ENCODE assay signal across 26 mouse cellular contexts in the genomic region with DNA sequence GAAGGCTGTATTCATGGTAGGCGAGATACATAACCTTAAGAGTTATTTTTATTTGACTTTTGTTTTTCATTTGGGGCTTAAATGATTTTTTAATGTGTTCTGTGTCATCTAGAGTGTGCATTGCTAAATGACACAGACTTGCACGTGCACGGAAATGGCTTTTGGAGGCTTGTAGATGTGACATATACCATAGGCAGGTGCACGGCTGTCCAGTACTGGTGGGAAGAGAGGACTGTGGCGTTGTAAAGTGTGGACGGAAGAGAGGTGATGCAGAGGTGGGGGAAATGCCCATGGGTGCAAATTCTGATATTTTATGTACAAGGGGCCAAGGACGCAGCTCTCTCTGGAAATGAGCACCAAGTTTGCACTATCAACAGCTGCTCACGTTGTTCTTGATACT. TPM values are rescaled to one million over a fixed set of nuclear protein-coding genes. Genes with fewer than 3 reads are reported as not detected.
"Had no signal": no experiment of that assay in that cellular context is flagged by ENCODE, and none has a peak within 500 bp of the region (broad histone marks: within the 10 kb centered on the region; RNA-seq: fewer than 3 reads in every experiment).

No protein-coding gene starts in this region.

- DNase-seq: liver, embryonic 13.5 days; liver, postnatal 0 days; lung, adult 2 months; lung, postnatal 14 days; lung, postnatal 36 days; midbrain, embryonic 14.5 days; retina, postnatal 1 day; right cerebral cortex, adult 18-20 months; right cerebral cortex, postnatal 25 days; right cerebral cortex, postnatal 4 days; thymus, adult 18-20 months; thymus, postnatal 36 days had no signal

- H3K36me3 ChIP-seq: liver, embryonic 13.5 days; liver, embryonic 15.5 days; lung, embryonic 15.5 days; midbrain, embryonic 10.5 days; midbrain, embryonic 12.5 days; neural tube, embryonic 13.5 days; neural tube, embryonic 15.5 days had no signal

- H3K9me3 ChIP-seq: liver, embryonic 13.5 days; liver, embryonic 15.5 days; lung, embryonic 15.5 days; midbrain, embryonic 10.5 days; midbrain, embryonic 12.5 days; neural tube, embryonic 13.5 days; neural tube, embryonic 15.5 days had no signal

- H3K27ac ChIP-seq: liver, embryonic 13.5 days; liver, embryonic 15.5 days; lung, embryonic 15.5 days; midbrain, embryonic 10.5 days; midbrain, embryonic 12.5 days; neural tube, embryonic 13.5 days; neural tube, embryonic 15.5 days had no signal

- H3K4me2 ChIP-seq: lung, embryonic 15.5 days; midbrain, embryonic 12.5 days; neural tube, embryonic 13.5 days; neural tube, embryonic 15.5 days had no signal

- H3K9ac ChIP-seq: liver, embryonic 13.5 days; liver, embryonic 15.5 days; liver, postnatal 0 days; lung, embryonic 15.5 days; midbrain, embryonic 12.5 days; neural tube, embryonic 13.5 days; neural tube, embryonic 15.5 days had no signal

- ATAC-seq: liver, postnatal 0 days; lung, postnatal 0 days; midbrain, embryonic 16.5 days had no signal

- H3K4me3 ChIP-seq: liver, embryonic 13.5 days; liver, embryonic 15.5 days; lung, embryonic 15.5 days; midbrain, embryonic 10.5 days; midbrain, embryonic 12.5 days; myocyte; neural tube, embryonic 13.5 days; neural tube, embryonic 15.5 days had no signal

RNA-seq across cellular contexts. Expression of a gene that starts 2.1 kb away (rescaled TPM):
- polyA plus RNA-seq: myocyte had no signal

RNA-seq across cellular contexts. Expression of a gene that starts 34.5 kb away (rescaled TPM):
- polyA plus RNA-seq: liver, postnatal 0 days; myocyte had no signal

RNA-seq across cellular contexts. Expression of a gene that starts 43.8 kb away (rescaled TPM):
- total RNA-seq: megakaryocyte, adult 5-6 weeks; megakaryocyte-erythroid progenitor cell, adult 5-6 weeks had no signal
- polyA plus RNA-seq: liver, embryonic 15.5 days; neural tube, embryonic 11.5 days; small intestine, adult 2 months; stomach, embryonic 14.5 days had no signal
